Comparison of ENCODE assay signal across 8 mouse cellular contexts in genomic region chrX:169995909-169996521, GRCm38 (mm10). TPM values are rescaled to one million over a fixed set of nuclear protein-coding genes. Genes with fewer than 3 reads are reported as not detected.
DNase-seq lines count a peak whose midpoint lies in the region; ATAC-seq and TF ChIP-seq lines count a peak whose summit lies in the region.
"Not testable (repeated sequence)": the region's sequence is repeated elsewhere in the genome, so short reads cannot be mapped to it uniquely, and the experiment has no call there.

No protein-coding gene starts in this region.

- H3K9ac ChIP-seq in MEL (ENCODE audit: control insufficient read depth, low read depth, low read length, poor library complexity, severe bottlenecking); forebrain, embryonic 11.5 days (ENCODE audit: low read length); liver, postnatal 0 days (replicated peaks): not testable (repeated sequence)

- not testable (repeated sequence) for H3K27me3 ChIP-seq in MEL (ENCODE audit: control insufficient read depth in 1 of 2, insufficient read depth in 2 of 2, low read length in 2 of 2); forebrain, embryonic 11.5 days (ENCODE audit: control insufficient read depth, insufficient read depth, low read length); liver, postnatal 0 days (ENCODE audit: insufficient read depth, low read length)

- H3K9me3 ChIP-seq in MEL (replicated peaks; ENCODE audit: insufficient read depth, low read length); forebrain, embryonic 11.5 days (ENCODE audit: control insufficient read depth, low read length); liver, postnatal 0 days (ENCODE audit: low read length): not testable (repeated sequence)

- H3K27ac ChIP-seq in MEL (ENCODE audit: control insufficient read depth, low read depth, low read length); forebrain, embryonic 11.5 days (ENCODE audit: low read depth, low read length); liver, postnatal 0 days (ENCODE audit: low read depth): not testable (repeated sequence)

- ATAC-seq in forebrain, embryonic 11.5 days (replicated peaks; ENCODE audit: low FRiP score); liver, postnatal 0 days: not testable (repeated sequence)

- not testable (repeated sequence) for TF ChIP-seq CTCF in MEL (IDR thresholded peaks at IDR 0.05 in 2 of 3, conservative IDR thresholded peaks at IDR 0.05 in 1 of 3; ENCODE audit: control insufficient read depth in 1 of 3, insufficient read depth in 1 of 3, low read depth in 2 of 3, low read length in 3 of 3, poor library complexity in 1 of 3, severe bottlenecking in 1 of 3); liver, postnatal 0 days (IDR thresholded peaks at IDR 0.05; ENCODE audit: low read depth)

- not testable (repeated sequence) for H3K36me3 ChIP-seq in MEL (ENCODE audit: control insufficient read depth in 1 of 2, insufficient read depth in 2 of 2, low read length in 2 of 2); forebrain, embryonic 11.5 days (ENCODE audit: control insufficient read depth, insufficient read depth, low read length); liver, postnatal 0 days (replicated peaks; ENCODE audit: insufficient read depth, low read length)

- TF ChIP-seq POLR2A in MEL (IDR thresholded peaks at IDR 0.05; ENCODE audit: control insufficient read depth in 1 of 2, insufficient read depth in 1 of 2, low read depth in 1 of 2, low read length in 2 of 2, poor library complexity in 1 of 2): not testable (repeated sequence)

- peak; percentile 65 for DNase-seq in 416B (ENCODE audit: low read depth)
- DNase-seq in MEL (ENCODE audit: low read depth, low spot score): peak; percentile 73
- peak; percentile 55 for DNase-seq in brain, adult 2 months (ENCODE audit: low read depth, low spot score)
- peak; percentile 37 for DNase-seq in forebrain, embryonic 11.5 days (ENCODE audit: low spot score)
- peak; percentile 49 for DNase-seq in kidney, adult 18-20 months
- DNase-seq in liver, postnatal 0 days: peak; percentile 7
- DNase-seq in ovary, adult 18-20 months (ENCODE audit: low spot score): peak; percentile 68
- DNase-seq in thymus, postnatal 10 days (ENCODE audit: low spot score in 2 of 2): peak; percentile 19 to 55

- not testable (repeated sequence) for TF ChIP-seq RAD21 in MEL (IDR thresholded peaks at IDR 0.05; ENCODE audit: low read depth, low read length)

- not testable (repeated sequence) for H3K79me2 ChIP-seq in MEL (ENCODE audit: control insufficient read depth, insufficient read depth, low read length, poor library complexity)

- not testable (repeated sequence) for H3K4me1 ChIP-seq in MEL (ENCODE audit: control insufficient read depth in 1 of 2, insufficient read depth in 2 of 2, low read length in 2 of 2); forebrain, embryonic 11.5 days (replicated peaks; ENCODE audit: control insufficient read depth, insufficient read depth, low read length); liver, postnatal 0 days (ENCODE audit: insufficient read depth)

- 40% methylated on average over 3 of the region's 17 CpGs for WGBS in forebrain, embryonic 11.5 days
- WGBS in liver, postnatal 0 days (ENCODE audit: insufficient replicate concordance): 58% methylated on average over 17 of the region's 17 CpGs

- not testable (repeated sequence) for H3K4me3 ChIP-seq in MEL (ENCODE audit: control insufficient read depth in 1 of 2, insufficient read depth in 1 of 2, low read depth in 2 of 2, low read length in 2 of 2); forebrain, embryonic 11.5 days (ENCODE audit: low read depth, low read length); liver, postnatal 0 days (ENCODE audit: low read depth, low read length)

- H3K4me2 ChIP-seq in forebrain, embryonic 11.5 days (ENCODE audit: low read depth, low read length, severe bottlenecking); liver, postnatal 0 days (ENCODE audit: low read depth, low read length): not testable (repeated sequence)

- TF ChIP-seq EP300 in MEL (IDR thresholded peaks at IDR 0.05; ENCODE audit: low read depth in 1 of 2, low read length in 2 of 2); liver, postnatal 0 days (IDR thresholded peaks at IDR 0.05; ENCODE audit: low read depth): not testable (repeated sequence)

RNA-seq across cellular contexts. Expression of gene Gm21887, which starts 13.4 kb away (rescaled TPM):
- total RNA-seq in MEL (2012; rRNA removed): 2.5 and 4.7 TPM in 2 replicates
- 10 to 100 TPM in 1 of 2 experiments, not detected in 1; 88.8 TPM for polyA plus RNA-seq in MEL (2012; ENCODE audit: insufficient read depth in 1 of 2, insufficient read length in 2 of 2, low read depth in 1 of 2, low replicate concordance in 2 of 2, missing spikeins in 1 of 2)
- 321 and 384 TPM in 2 replicates for polyA plus RNA-seq in forebrain, embryonic 11.5 days (2014; fragmentation: Nextera tagmentation; extraction: Ambion mirVana)
- 64.4 and 87.0 TPM in 2 replicates for polyA plus RNA-seq in liver, postnatal 0 days (2015; fragmentation: Nextera tagmentation; extraction: Ambion mirVana)

Comparison
In these comparisons a context has a peak if more than half of its experiments do, and no peak if none do; other contexts are left out.
1. DNase-seq: peak in every context shown above with its lines; median percentile 73 in MEL; 68 in ovary, adult 18-20 months; 65 in 416B; 55 in brain, adult 2 months; 49 in kidney, adult 18-20 months; 37 in forebrain, embryonic 11.5 days; 37 in thymus, postnatal 10 days; 7 in liver, postnatal 0 days.